Mouse (Mus musculus): ENCODE measurements at regions not wholly inside any gene's neighbourhood (a gene's known extent, or its start where the extent isn't known, plus 50 kb on each side); places are given as distances from the start of the nearest gene placed in this dataset.

DNA sequence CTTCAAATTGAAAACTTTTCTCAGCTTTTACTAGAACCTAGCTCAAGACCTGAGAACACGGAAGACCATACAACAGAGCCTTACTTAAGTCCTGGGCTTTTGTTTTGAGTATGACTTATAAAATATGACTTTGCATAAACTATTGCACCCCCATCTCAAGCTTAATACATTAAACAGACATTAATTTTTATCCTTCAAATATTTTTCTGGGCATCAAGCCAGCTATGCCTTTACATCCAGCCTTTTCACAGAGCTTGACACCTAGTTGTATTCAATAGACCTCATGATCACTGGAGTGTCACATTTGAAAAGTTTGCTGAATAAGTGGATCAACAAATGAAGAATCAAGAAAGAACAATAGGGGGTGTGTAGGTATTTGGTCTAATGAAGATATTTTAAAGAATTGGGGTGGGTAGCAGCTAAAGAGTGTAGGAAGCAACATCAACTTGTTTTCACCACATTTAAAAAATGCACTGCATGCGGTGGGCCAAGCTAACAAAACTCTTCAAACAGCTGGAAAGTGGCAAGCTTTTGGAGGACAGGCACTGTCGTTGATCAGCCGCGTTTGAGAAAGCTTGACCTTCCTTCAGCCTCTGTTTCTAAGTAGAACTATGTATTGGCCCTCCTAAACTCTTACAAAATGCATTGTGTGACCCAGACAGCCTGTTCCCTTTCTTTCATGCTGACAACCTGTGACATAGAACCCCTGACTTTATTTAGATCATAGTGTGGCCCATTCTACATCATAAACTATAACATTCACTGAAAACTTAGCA lies 138.2 kb upstream of the Dio2 start:
- no peak for TF ChIP-seq CTCF (IDR thresholded peaks at IDR 0.05; ENCODE audit: low read depth, low read length)
- TF ChIP-seq POLR2A (IDR thresholded peaks at IDR 0.05; ENCODE audit: extremely low read depth, insufficient read depth, low read length): no peak

Measured in liver, adult 2 months (tissue).